Mouse (Mus musculus) v-Abl transformed pro-B cells (cell line): ENCODE results near the gene Klrc3.
"Not testable (repeated sequence)": the region's sequence is repeated elsewhere in the genome, so short reads cannot be mapped to it uniquely, and the experiment has no call there.

Experiments used
- in situ Hi-C, 2 experiments: fragments of 400-800 bp; cut with MboI; formaldehyde crosslinking; loops; one replicate each; pipeline ENCODE4 v1.15.1; 2025; ENCODE audit not compliant: unreplicated experiment in 2 of 2

Klrc3 gene

GRCm38 (mm10) chr6:129643237-129643636, at the start of gene Klrc3:
TSS of gene Klrc3 (minus strand) at chr6:129643337.
- in situ Hi-C loops = not testable (repeated sequence)

GRCm38 (mm10) chr6:129691436-129691835, 48.3 kb upstream of the Klrc3 start:
- in situ Hi-C loops = not testable (repeated sequence)

GRCm38 (mm10) chr6:129680379-129680778, 37.2 kb upstream of the Klrc3 start:
- in situ Hi-C loops = no loop called here

- in situ Hi-C loops = no loop called here
Measured at GRCm38 (mm10) chr6:129678873-129679272, 35.7 kb upstream of the Klrc3 start, which contains the start of gene Klrc1. TSS of gene Klrc1 (minus strand) at chr6:129678973.

GRCm38 (mm10) chr6:129661301-129661700, 18.2 kb upstream of the Klrc3 start:
- in situ Hi-C loops = not testable (repeated sequence)

GRCm38 (mm10) chr6:129660589-129660988, 17.5 kb upstream of the Klrc3 start, which contains the start of gene Klrc2:
TSS of gene Klrc2 (minus strand) at chr6:129660689.
- in situ Hi-C loops = not testable (repeated sequence)

GRCm38 (mm10) chr6:129644054-129644453, 917 bp upstream of the Klrc3 start:
- in situ Hi-C loops = not testable (repeated sequence)

GRCm38 (mm10) chr6:129631046-129631445, 12.1 kb downstream of the Klrc3 start:
- in situ Hi-C loops = not testable (repeated sequence)

- in situ Hi-C loops = no loop called here
Measured at GRCm38 (mm10) chr6:129623735-129624134, 19.4 kb downstream of the Klrc3 start, which contains the start of gene Klrk1. TSS of gene Klrk1 (minus strand) at chr6:129623864.

GRCm38 (mm10) chr6:129608372-129608771, 34.8 kb downstream of the Klrc3 start:
- in situ Hi-C loops = loop anchor here (10.0 kb wide), 2 partner anchors 136 to 306 kb away; partner anchors contain the start of genes Klra5 (in 1 of the 2) and Klri2 (in 1 of the 2)

- in situ Hi-C loops = loop anchor here (5.0 to 25.0 kb wide), 8 partner anchors 146 to 1321 kb away; partner anchors contain the start of genes Klra1 (in 2 of the 2) and Klra6 (in 1 of the 2)
Measured at GRCm38 (mm10) chr6:129591508-129591907, 51.6 kb downstream of the Klrc3 start, which contains the start of gene Klrd1. TSS of gene Klrd1 (plus strand) at chr6:129591782.
